Mouse (Mus musculus) spleen, adult 2 months (tissue): Measurements from ENCODE around the gene Wdr53.

Experiments
- CTCF ChIP-seq: fragments of 200-500 bp; IDR thresholded peaks from 2 replicates; pipeline ENCODE4 v1.5.1; 2011; ENCODE audit warnings: mild to moderate bottlenecking, inconsistent platforms; ENCODE audit not compliant: insufficient read depth, insufficient read length, insufficient replicate concordance; ENCODE audit errors: extremely low read depth
- POLR2A ChIP-seq: fragments of 200-500 bp; IDR thresholded peaks from 2 replicates; pipeline ENCODE4 v1.6.1; 2011; ENCODE audit warnings: low read depth, low read length, inconsistent platforms

- TF ChIP-seq CTCF (no peak), POLR2A (no peak)
Measured at GRCm38 (mm10) chr16:32237930-32238680, 8.9 kb upstream of the Wdr53 start.
